Mouse (Mus musculus): ENCODE data around the gene Pcnp. TPM values are rescaled to one million over a fixed set of nuclear protein-coding genes. Genes with fewer than 3 reads are reported as not detected.

Gene Pcnp
- 10 to 100 TPM; 87.5 to 96.3 TPM for polyA plus RNA-seq (2017; shearing (Covaris generic))

DNA sequence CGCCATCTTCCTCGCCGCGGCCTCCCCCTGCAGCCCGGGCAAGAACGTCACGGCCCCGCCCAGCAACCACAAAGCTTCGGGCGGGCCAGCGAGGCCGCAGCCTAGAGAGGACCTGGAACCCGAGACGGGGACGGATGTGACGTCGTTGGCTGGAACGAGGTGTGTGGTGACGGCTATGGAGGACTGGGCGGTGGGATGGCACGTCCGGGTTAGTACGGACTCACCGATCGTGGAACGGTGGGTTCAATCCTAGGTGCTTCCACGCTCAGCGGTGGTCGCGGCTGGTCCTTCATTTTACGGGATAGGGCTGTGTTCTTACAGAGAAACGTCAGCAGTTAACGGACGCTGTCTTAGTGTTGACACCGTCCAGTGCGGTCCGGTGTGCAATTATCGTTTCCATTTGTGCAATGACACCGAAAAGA is at the start of gene Pcnp:
TSS of gene Pcnp (minus strand) at position 79 of the 422 bp plus-strand sequence.

DNA sequence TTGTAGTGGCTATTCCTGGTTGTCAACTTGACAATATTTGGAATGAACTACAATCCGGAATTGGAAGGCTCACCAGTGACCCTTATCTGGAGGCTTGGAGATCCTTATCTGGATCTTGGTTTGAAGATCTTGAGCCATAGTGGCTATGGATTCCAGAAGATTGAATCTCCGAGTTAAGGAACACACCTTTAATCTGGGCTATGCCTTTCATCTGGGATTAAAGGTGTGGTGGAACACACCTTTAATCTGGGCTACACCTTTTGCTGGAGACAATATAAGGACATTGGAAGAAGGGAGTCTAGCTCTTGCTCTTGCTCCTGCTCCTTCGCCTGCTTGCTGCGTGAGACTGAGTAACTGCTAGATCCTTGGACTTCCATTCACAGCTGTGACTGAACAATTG is 18.5 kb upstream of the Pcnp start, which contains the start of gene Senp7:
TSS of gene Senp7 (plus strand) at position 301 of the 400 bp plus-strand sequence.

DNA sequence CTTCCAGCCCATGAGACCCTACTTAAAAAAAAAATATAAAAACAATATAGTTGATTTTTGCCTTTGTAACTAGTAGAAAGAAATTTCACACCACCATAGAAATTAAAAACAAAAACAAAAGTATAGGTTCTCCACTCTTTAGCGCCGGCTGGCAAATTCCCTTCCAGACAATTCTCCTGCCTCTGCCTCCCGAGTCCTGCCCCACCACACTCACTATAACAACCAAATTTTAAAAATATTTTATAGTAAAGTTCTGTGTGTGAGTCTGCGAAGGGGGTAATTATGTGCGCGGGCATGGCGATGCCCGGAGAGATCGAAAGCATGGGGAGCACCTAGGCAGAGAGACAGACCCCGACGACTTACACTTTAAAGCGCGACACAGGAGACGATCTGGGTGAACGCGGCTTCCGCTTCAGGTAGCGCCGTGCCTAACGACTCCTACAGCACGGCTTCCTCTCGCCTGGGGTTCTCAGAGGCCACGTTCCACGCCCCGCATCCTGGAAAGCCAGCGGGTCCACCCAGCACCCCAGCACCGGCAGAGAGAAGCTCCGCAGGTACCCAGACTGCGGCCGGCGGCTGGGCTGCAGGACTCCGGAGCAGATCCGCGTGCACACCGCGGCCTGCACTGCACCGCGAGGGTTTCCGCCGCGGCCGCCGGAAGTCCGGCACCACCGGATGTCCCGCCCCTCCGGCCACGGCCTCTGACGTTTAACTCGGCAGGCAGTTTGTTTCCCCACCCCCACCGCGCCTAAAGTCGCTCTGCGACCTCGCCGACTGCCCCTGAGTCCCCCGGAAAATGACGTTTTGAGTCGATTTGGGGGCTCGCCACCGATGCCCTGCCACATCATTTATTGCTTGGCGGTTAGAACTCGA is 7.8 kb upstream of the Pcnp start, which contains the start of gene Trmt10c:
TSS of gene Trmt10c (minus strand) at position 682 of the 873 bp plus-strand sequence.

DNA sequence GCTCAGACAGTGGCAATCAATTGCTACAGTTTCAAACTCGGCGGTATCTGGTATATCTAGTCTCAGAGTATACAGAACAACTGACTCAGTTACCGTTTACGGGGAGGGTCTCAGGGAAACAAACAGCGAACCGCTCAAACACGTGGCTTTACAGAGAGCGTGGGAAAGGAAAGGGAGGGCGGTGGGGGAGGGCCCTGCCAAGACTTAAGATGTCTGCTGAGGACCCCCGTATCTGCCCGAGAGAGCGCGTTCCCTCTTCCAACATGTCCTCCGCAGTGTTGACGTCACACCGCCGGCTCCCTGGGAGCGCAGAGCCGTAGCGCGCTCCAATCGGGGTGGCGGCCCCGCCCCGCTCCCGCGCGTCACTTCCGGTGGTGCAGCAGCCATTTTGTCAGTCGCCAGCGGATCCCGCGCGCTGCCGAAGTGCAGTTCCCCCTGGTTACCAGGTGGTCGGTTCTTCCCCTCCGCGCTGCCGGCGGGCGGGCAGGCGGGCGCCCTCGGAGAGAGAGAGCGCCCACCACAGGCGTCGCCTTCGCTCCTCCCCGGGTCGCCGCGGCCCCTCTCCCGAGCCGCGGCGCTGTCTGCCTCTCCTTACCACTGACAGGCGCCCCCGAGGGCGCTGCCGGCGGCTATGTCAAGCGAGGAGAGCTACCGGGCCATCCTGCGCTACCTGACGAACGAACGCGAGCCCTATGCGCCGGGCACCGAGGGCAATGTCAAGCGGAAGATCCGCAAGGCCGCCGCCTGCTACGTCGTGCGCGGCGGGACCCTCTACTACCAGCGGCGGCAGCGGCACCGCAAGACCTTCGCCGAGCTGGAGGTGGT is 55.9 kb downstream of the Pcnp start, which contains the start of gene Zbtb11:
TSS of gene Zbtb11 (plus strand) at position 453 of the 825 bp plus-strand sequence.

DNA sequence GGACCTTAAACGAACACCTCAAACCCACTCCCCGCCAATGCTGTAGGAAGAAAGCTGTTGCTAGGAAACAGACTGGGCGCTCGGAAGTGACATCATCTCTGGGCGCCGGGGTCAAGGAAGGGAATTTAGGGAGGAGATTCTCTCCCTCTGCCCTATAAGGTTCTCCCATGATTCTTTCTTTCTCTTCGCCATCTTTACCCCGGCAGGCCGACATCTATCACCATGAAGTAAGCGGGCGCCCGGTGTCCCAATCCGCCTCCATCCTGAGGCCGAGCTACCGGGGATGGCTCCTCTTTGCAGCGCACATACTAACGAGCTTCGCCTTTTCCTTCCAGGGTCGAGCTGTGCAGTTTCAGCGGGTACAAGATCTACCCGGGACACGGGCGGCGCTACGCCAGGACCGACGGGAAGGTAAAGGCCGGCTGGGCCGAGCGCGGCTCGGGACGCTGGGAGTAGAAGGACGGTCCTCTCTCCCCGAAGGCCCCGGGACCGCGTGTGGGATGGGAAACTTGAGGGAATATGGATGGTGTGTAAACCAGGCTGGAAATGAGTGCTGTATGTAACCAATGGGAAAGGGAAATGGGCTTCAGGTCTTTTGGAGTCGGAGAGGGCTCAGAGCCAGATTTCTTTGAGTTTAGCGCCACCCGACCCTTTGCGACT is 63.2 kb downstream of the Pcnp start, which contains the start of gene Rpl24:
TSS of gene Rpl24 (plus strand) at position 64 of the 660 bp plus-strand sequence.

Other genes starting within 250 kb of the Pcnp start
- gene Nfkbiz, start 190.8 kb downstream of the Pcnp start, polyA plus RNA-seq (2017; shearing (Covaris generic)), result 10 to 100 TPM; 42.8 to 66.8 TPM
- 10 to 100 TPM; 27.3 to 34.7 TPM for gene Nxpe3, start 134.5 kb downstream of the Pcnp start, polyA plus RNA-seq (2017; shearing (Covaris generic))
- gene Cep97, start 94.9 kb downstream of the Pcnp start, polyA plus RNA-seq (2017; shearing (Covaris generic)), result 10 to 100 TPM; 24.1 to 26.2 TPM
- gene Rpl24, start 63.5 kb downstream of the Pcnp start, polyA plus RNA-seq (2017; shearing (Covaris generic)), result 100 to 1,000 TPM; 497 to 554 TPM
- 10 to 100 TPM; 27.9 to 44.2 TPM for gene Zbtb11, start 55.9 kb downstream of the Pcnp start, polyA plus RNA-seq (2017; shearing (Covaris generic))
- gene Trmt10c, start 8.1 kb upstream of the Pcnp start, polyA plus RNA-seq (2017; shearing (Covaris generic)), result 10 to 100 TPM; 32.4 to 34.8 TPM
- 10 to 100 TPM; 44.3 to 47.6 TPM for gene Senp7, start 18.6 kb upstream of the Pcnp start, polyA plus RNA-seq (2017; shearing (Covaris generic))
- gene Impg2, start 174.6 kb upstream of the Pcnp start, polyA plus RNA-seq (2017; shearing (Covaris generic)), result under 1 TPM; 0.74 to 0.84 TPM